ENCODE assay signal across 11 mouse cellular contexts in genomic region chr5:139107815-139108214, GRCm38 (mm10). TPM values are rescaled to one million over a fixed set of nuclear protein-coding genes. Genes with fewer than 3 reads are reported as not detected.
A peak's percentile ranks its signal among the peaks of the same experiment; 100 is the strongest.
DNase-seq lines count a peak whose midpoint lies in the region; ATAC-seq and TF ChIP-seq lines count a peak whose summit lies in the region.
"Had no signal": no experiment of that assay in that cellular context is flagged by ENCODE, and none has a peak within 500 bp of the region (broad histone marks: within the 10 kb centered on the region; RNA-seq: fewer than 3 reads in every experiment).

No protein-coding gene starts in this region.

- no peaks in the 10 kb centered on the region for H3K36me3 ChIP-seq in liver, postnatal 0 days (replicated peaks; ENCODE audit: insufficient read depth, low read length)
- no peaks in the 10 kb centered on the region for H3K36me3 ChIP-seq in liver, embryonic 11.5 days (ENCODE audit: control insufficient read depth, insufficient read depth, low read length)

- H3K4me1 ChIP-seq in liver, postnatal 0 days (ENCODE audit: insufficient read depth): no peaks in the 10 kb centered on the region
- no peaks in the 10 kb centered on the region for H3K4me1 ChIP-seq in liver, embryonic 11.5 days (replicated peaks; ENCODE audit: control insufficient read depth, insufficient read depth, low read length)

- H3K4me3 ChIP-seq in liver, postnatal 0 days (ENCODE audit: low read depth, low read length): no peak overlapping the region
- H3K4me3 ChIP-seq in liver, embryonic 11.5 days (ENCODE audit: low read depth, low read length): no peak overlapping the region
- H3K4me3 ChIP-seq: myocyte had no signal

- TF ChIP-seq EP300 in liver, postnatal 0 days (IDR thresholded peaks at IDR 0.05; ENCODE audit: low read depth): no peak

- 50% methylated on average over 9 of the region's 9 CpGs for WGBS in liver, postnatal 0 days (ENCODE audit: insufficient replicate concordance)
- WGBS in liver, embryonic 11.5 days: 67% methylated on average over 9 of the region's 9 CpGs

- no peak overlapping the region for H3K27ac ChIP-seq in liver, postnatal 0 days (ENCODE audit: low read depth)
- H3K27ac ChIP-seq in liver, embryonic 11.5 days (ENCODE audit: low read depth, low read length): no peak overlapping the region

- peak; percentile 55 for TF ChIP-seq CTCF in liver, postnatal 0 days (IDR thresholded peaks at IDR 0.05; ENCODE audit: low read depth)

- H3K9me3 ChIP-seq in liver, postnatal 0 days (ENCODE audit: low read length): no peaks in the 10 kb centered on the region
- H3K9me3 ChIP-seq in liver, embryonic 11.5 days (ENCODE audit: control insufficient read depth, low read length): no peaks in the 10 kb centered on the region

- H3K9ac ChIP-seq in liver, postnatal 0 days (replicated peaks): no peak overlapping the region
- no peak overlapping the region for H3K9ac ChIP-seq in liver, embryonic 11.5 days (ENCODE audit: low read depth, low read length)

- H3K4me2 ChIP-seq in liver, postnatal 0 days (ENCODE audit: low read depth, low read length): no peak overlapping the region
- H3K4me2 ChIP-seq in liver, embryonic 11.5 days: no peak overlapping the region

- no peaks in the 10 kb centered on the region for H3K27me3 ChIP-seq in liver, postnatal 0 days (ENCODE audit: insufficient read depth, low read length)
- no peaks in the 10 kb centered on the region for H3K27me3 ChIP-seq in liver, embryonic 11.5 days (replicated peaks; ENCODE audit: control insufficient read depth, insufficient read depth, low read length)

- no peak for ATAC-seq in liver, postnatal 0 days
- no peak for ATAC-seq in liver, embryonic 11.5 days (replicated peaks; ENCODE audit: low FRiP score)
- ATAC-seq: hindbrain, embryonic 16.5 days had no signal

- peak; percentile 51 to 65 for DNase-seq in cerebellum, postnatal 25 days
- no peak for DNase-seq in cerebellum, adult 9-10 months
- no peak for DNase-seq in liver, postnatal 0 days
- no peak for DNase-seq in liver, embryonic 11.5 days (ENCODE audit: low spot score)
- peak; percentile 51 for DNase-seq in NIH3T3 (ENCODE audit: low read depth)
- peak; percentile 24 for DNase-seq in lung, postnatal 36 days
- DNase-seq in spleen, postnatal 36 days (ENCODE audit: low spot score in 2 of 2): no peak
- DNase-seq in kidney, adult 18-20 months: no peak
- DNase-seq: gastrocnemius, postnatal 10 days had no signal

RNA-seq across cellular contexts. Expression of gene Prkar1b, which starts 42.0 kb away (rescaled TPM):
- 0.43 and 0.62 TPM in 2 replicates for polyA plus RNA-seq in liver, postnatal 0 days (2015; fragmentation: Nextera tagmentation; extraction: Ambion mirVana)
- polyA plus RNA-seq in liver, embryonic 11.5 days (2014; fragmentation: Nextera tagmentation; extraction: Ambion mirVana): 5.3 and 6.9 TPM in 2 replicates

RNA-seq across cellular contexts. Expression of gene Dnaaf5, which starts 42.2 kb away (rescaled TPM):
- polyA plus RNA-seq in liver, postnatal 0 days (2015; fragmentation: Nextera tagmentation; extraction: Ambion mirVana): 1.3 and 1.4 TPM in 2 replicates
- 17.1 and 17.6 TPM in 2 replicates for polyA plus RNA-seq in liver, embryonic 11.5 days (2014; fragmentation: Nextera tagmentation; extraction: Ambion mirVana)

Comparison
In these comparisons a context has a peak if more than half of its experiments do, and no peak if none do; other contexts are left out.
1. DNase-seq: peak in cerebellum, postnatal 25 days (2 of 2), NIH3T3 (single experiment) and lung, postnatal 36 days (single experiment); none in cerebellum, adult 9-10 months (single experiment), liver, postnatal 0 days (single experiment), liver, embryonic 11.5 days (single experiment), spleen, postnatal 36 days (0 of 2) and kidney, adult 18-20 months (single experiment).